Mouse (Mus musculus): ENCODE measurements at regions not wholly inside any gene's neighbourhood (a gene's known extent, or its start where the extent isn't known, plus 50 kb on each side); places are given as distances from the start of the nearest gene placed in this dataset.

DNA sequence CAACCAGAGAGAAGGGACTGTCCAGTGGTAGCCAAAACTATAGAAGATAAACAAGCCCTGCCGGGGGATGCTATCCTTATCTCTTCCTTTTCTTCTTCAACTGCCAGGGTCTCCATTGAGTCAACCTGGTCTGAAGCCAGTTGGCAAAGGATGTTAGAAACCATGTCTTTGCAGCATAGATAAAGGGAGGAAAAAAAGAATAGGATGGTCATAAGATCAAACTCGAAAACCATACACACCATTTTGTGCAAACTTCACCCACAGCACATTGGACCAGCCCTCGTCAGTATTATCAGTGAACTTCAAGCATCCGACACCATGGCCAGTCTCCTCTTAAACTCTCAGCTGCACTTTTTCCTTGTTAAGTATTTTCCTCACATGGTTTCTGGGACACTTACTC, 101.8 kb downstream of the Gm12728 start:
- no peak for TF ChIP-seq POLR2A (IDR thresholded peaks at IDR 0.05; ENCODE audit: borderline replicate concordance, extremely low read depth, insufficient read depth, insufficient read length, poor library complexity, severe bottlenecking)
- no peak for TF ChIP-seq CTCF (IDR thresholded peaks at IDR 0.05; ENCODE audit: borderline replicate concordance, extremely low read depth, insufficient read depth, insufficient read length)
- DNase-seq (ENCODE audit: low read depth) = no peak

DNA sequence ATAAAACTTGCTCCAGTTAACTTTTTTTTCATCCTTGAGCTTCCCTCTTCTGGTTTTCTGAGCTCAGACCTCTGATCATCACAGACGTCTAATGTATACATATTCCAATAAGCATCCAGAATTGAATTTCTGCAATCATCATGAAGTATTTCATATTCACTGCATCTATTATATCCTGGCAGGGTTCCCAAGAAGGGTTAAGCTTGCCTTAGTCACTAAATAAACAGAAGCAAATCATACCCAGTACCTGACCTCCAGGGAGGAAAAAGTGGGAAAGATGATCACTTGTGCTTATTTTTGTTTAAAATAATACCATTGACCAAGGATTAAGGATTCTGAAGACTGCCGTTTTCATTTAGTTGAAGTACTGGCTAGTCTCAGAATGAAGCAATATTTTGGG, 102.4 kb downstream of the Gm12728 start:
- no peak for DNase-seq (ENCODE audit: low read depth)
- TF ChIP-seq POLR2A (IDR thresholded peaks at IDR 0.05; ENCODE audit: borderline replicate concordance, extremely low read depth, insufficient read depth, insufficient read length, poor library complexity, severe bottlenecking) = no peak
- no peak for TF ChIP-seq CTCF (IDR thresholded peaks at IDR 0.05; ENCODE audit: borderline replicate concordance, extremely low read depth, insufficient read depth, insufficient read length)

DNA sequence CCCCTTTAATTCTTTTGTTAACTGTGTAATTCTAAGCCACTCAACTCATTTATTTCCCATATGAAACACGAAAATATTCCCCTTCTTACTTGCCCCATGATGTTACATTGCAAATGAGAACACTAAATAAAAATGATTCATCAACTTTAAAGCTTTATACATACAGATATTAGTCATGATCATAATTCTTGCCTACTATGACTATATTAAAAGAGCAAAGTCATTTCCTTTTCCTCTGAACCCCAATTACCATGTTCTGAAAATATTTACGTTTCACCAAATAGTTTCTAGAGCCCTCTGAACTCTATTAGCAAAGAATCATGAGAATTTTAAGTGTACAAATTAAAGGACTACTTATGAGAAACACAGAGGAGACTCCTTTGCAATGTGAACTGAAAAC, 105.4 kb downstream of the Gm12728 start:
- TF ChIP-seq CTCF (IDR thresholded peaks at IDR 0.05; ENCODE audit: borderline replicate concordance, extremely low read depth, insufficient read depth, insufficient read length) = no peak
- TF ChIP-seq POLR2A (IDR thresholded peaks at IDR 0.05; ENCODE audit: borderline replicate concordance, extremely low read depth, insufficient read depth, insufficient read length, poor library complexity, severe bottlenecking) = no peak
- DNase-seq (ENCODE audit: low read depth) = no peak

DNA sequence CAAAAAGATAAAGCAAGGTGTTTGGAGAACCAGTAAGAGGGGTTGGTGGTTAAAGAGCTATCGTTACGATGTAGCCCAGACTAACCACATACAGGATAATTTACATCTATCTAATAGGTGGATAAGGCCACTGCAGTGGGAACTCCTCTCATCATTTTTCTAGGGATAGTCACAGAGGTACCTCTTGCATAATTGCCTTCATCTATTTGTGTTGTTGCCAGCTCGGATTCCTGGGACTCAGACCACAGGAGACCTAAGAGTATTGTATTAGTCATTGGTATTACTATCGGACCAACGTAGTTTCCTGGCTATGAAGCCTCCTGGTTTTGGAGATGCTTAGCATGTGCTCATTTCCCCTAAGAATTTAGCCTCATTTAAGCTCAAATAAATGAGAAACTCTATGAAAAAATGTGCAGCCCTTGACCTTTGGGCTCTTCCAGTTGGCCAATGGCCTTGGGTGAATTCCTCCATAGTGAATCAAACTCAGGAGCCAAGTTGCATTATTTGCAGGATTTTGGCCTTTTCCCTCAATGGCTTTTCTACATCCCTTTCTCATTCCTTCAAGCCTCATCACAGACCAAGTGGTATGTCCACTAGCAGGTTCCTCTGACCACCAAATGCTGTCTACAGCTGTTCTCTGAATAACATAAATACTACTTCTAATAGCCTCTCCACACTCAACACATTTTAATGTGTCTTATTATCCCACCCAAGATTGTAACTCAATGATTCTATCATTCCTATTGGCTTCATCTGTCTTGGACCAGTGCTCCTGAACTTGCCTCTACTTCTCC, 108.6 kb downstream of the Gm12728 start:
- TF ChIP-seq POLR2A (IDR thresholded peaks at IDR 0.05; ENCODE audit: borderline replicate concordance, extremely low read depth, insufficient read depth, insufficient read length, poor library complexity, severe bottlenecking) (no peak), CTCF (IDR thresholded peaks at IDR 0.05; ENCODE audit: borderline replicate concordance, extremely low read depth, insufficient read depth, insufficient read length) (no peak)
- no peak for DNase-seq (ENCODE audit: low read depth)

DNA sequence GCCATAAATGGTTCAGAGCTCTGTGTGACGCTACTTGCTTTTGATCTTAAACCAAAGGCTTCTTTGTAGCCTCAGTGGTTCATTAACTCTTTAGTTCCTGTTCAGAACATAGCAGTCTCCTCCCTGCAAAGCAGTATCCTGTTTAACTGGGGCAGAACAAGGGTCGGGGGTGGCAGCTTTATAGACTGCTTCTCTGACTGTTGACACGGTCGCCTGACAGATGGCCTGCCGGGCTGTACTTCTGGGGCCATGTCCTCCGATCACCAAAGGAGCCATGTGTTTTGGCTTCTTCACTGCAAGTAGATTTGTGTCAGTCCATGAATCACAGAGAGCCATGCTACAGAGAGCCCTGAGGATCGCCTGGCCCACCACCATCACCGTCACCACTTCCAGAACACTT, 115.2 kb downstream of the Gm12728 start:
- no peak for DNase-seq (ENCODE audit: low read depth)
- TF ChIP-seq POLR2A (IDR thresholded peaks at IDR 0.05; ENCODE audit: borderline replicate concordance, extremely low read depth, insufficient read depth, insufficient read length, poor library complexity, severe bottlenecking) (no peak), CTCF (IDR thresholded peaks at IDR 0.05; ENCODE audit: borderline replicate concordance, extremely low read depth, insufficient read depth, insufficient read length) (no peak)

DNA sequence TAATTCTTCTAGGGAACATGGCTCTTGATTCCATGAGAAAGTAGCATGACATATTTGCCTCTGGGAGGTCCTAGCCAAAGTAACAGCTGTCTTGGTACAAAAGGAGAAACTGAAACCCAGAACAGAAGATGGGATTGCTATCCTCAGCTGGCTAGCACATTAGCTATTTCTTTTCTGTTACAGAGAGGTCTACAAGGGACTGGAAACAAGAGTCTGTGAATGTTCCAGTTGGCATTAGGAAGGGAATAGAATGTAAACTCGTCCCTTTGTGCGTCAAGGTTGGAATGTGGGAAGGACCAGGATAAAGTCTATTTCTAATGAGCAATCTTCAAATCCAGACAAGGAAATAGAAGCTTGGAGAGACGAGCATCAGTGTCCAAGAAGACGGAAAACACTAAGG, 116.7 kb downstream of the Gm12728 start:
- no peak for DNase-seq (ENCODE audit: low read depth)
- no peak for TF ChIP-seq POLR2A (IDR thresholded peaks at IDR 0.05; ENCODE audit: borderline replicate concordance, extremely low read depth, insufficient read depth, insufficient read length, poor library complexity, severe bottlenecking)
- no peak for TF ChIP-seq CTCF (IDR thresholded peaks at IDR 0.05; ENCODE audit: borderline replicate concordance, extremely low read depth, insufficient read depth, insufficient read length)

DNA sequence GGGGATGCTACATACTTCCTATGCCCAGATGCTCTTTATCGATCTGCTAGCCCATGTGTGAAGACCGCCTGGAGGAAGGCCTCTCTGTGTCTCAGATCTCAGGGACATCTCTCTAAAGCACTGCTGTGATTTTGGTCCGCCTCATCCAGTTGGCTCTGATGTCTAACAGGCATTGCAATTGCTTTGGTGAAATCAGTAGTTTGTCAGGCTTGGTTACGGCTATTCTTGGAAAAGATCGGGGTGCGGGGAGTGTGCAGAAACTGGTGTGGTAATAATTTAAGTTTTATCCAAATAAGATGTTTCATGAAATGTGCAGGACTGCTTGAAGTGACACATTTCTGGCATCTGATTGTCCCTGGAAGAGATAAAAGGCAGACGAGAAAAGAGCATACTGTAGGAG, 117.9 kb downstream of the Gm12728 start:
- no peak for TF ChIP-seq POLR2A (IDR thresholded peaks at IDR 0.05; ENCODE audit: borderline replicate concordance, extremely low read depth, insufficient read depth, insufficient read length, poor library complexity, severe bottlenecking)
- no peak for TF ChIP-seq CTCF (IDR thresholded peaks at IDR 0.05; ENCODE audit: borderline replicate concordance, extremely low read depth, insufficient read depth, insufficient read length)
- DNase-seq (ENCODE audit: low read depth) = no peak

DNA sequence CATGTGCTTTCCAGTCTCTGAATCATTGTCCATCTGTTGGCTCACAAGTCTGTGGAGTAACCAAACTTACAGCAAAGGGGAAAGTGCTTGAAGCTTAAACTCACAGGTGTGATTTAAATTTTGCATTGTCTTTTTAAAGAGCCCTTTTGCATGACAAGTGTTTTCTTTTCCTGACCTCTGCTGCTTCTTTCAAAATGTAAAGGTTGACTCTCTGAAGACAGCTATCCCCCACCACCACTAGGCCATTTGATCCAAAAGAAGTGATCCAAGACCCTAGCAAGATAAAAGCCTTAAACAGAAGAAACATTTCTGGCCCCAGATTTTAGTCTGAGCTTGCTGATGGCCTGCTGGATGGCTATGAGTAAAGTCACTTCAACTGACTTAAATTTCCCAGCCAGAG, 118.6 kb downstream of the Gm12728 start:
- no peak for DNase-seq (ENCODE audit: low read depth)
- TF ChIP-seq POLR2A (IDR thresholded peaks at IDR 0.05; ENCODE audit: borderline replicate concordance, extremely low read depth, insufficient read depth, insufficient read length, poor library complexity, severe bottlenecking) = no peak
- no peak for TF ChIP-seq CTCF (IDR thresholded peaks at IDR 0.05; ENCODE audit: borderline replicate concordance, extremely low read depth, insufficient read depth, insufficient read length)

DNA sequence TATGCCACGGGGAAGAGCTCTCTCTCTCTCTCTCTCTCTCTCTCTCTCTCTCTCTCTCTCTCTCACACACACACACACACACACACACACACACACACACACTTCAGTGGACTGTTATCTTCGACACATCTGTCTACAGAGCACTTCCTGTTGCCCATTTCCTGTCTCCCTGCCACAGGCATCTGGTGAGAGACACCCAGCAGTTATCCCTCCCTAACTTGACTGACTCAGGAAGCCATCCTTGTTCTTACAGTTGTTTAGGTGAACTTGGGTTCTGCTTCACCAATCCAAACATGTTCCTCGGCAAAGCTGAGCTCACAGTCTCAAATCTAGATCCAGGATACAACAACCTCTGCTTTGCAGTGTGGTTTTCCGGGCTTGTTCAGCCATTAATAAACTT, 119.6 kb downstream of the Gm12728 start:
- no peak for DNase-seq (ENCODE audit: low read depth)
- TF ChIP-seq CTCF (IDR thresholded peaks at IDR 0.05; ENCODE audit: borderline replicate concordance, extremely low read depth, insufficient read depth, insufficient read length) (no peak), POLR2A (IDR thresholded peaks at IDR 0.05; ENCODE audit: borderline replicate concordance, extremely low read depth, insufficient read depth, insufficient read length, poor library complexity, severe bottlenecking) (no peak)

DNA sequence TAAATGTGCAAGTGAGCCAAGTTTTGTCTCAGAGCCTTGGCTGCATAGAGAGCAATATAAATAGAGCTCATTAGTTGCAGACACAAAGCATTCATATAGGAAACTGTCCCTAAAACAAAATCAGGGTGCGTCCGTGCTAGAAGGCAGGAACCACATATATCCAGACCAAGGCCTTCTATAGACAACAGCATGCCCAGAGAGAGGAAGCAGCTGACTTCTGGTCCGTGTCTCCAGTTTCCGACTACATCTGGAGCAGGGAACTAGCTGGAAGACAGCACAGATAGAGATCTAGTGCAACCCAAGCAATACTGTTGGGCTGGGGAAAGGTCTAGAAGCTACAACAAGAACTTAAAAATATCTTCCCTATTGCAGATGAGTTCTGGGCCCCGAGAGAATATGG, 121.0 kb downstream of the Gm12728 start:
- no peak for DNase-seq (ENCODE audit: low read depth)
- TF ChIP-seq CTCF (IDR thresholded peaks at IDR 0.05; ENCODE audit: borderline replicate concordance, extremely low read depth, insufficient read depth, insufficient read length) = no peak
- no peak for TF ChIP-seq POLR2A (IDR thresholded peaks at IDR 0.05; ENCODE audit: borderline replicate concordance, extremely low read depth, insufficient read depth, insufficient read length, poor library complexity, severe bottlenecking)

DNA sequence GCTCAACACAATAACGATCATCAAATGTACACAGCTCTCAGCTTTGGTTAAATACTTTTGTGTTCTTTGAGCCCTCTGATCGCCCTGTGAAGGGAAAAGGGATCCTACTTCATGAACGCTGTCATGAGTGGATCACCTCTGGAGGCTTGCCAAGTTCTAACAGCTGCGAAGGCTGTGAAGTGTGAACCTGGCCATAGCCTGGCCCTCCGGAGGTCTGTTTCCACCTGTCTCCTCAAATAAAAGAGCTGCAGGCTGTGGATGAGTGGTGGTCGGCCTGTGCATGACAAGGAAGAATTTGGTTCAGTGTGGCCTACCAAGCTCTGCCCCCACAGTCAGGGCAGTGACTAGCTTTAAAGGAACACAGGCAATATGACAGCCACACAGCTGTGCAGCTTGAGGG, 122.0 kb downstream of the Gm12728 start:
- DNase-seq (ENCODE audit: low read depth) = peak; percentile 12
- TF ChIP-seq POLR2A (IDR thresholded peaks at IDR 0.05; ENCODE audit: borderline replicate concordance, extremely low read depth, insufficient read depth, insufficient read length, poor library complexity, severe bottlenecking) (no peak), CTCF (IDR thresholded peaks at IDR 0.05; ENCODE audit: borderline replicate concordance, extremely low read depth, insufficient read depth, insufficient read length) (no peak)

DNA sequence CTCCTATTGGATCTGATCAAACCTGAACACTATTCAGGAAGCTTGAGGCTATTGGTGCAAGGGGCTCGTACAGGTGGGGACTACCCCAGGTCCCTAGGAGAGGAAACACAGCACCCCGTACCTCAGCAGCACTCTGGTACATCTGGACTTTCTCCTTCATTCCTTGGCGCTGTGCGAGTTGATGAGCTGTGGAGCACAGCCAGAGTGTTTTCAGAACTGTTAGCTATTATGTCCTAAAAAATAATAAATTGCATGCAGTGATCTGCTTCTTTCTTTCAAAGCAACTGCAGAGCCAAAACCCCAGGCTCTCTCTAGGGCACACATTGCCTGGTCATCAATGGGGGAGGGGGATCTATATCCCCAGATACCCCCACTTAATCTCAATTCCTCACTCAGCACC, 122.6 kb downstream of the Gm12728 start:
- DNase-seq (ENCODE audit: low read depth) = no peak
- TF ChIP-seq CTCF (IDR thresholded peaks at IDR 0.05; ENCODE audit: borderline replicate concordance, extremely low read depth, insufficient read depth, insufficient read length) (no peak), POLR2A (IDR thresholded peaks at IDR 0.05; ENCODE audit: borderline replicate concordance, extremely low read depth, insufficient read depth, insufficient read length, poor library complexity, severe bottlenecking) (no peak)
